Mouse (Mus musculus) A20 (cell line): ENCODE data around the gene Furin.

Experiments
- DNase-seq: peaks from one replicate; pipeline ENCODE4 v3.0.0-alpha.2; 2011; ENCODE audit warnings: low read depth, low spot score

Furin gene

GRCm38 (mm10) chr7:80372667-80373066, 32.6 kb downstream of the Furin start:
- DNase-seq: peak; percentile 43

- peak; percentile 50 for DNase-seq
Observed at GRCm38 (mm10) chr7:80372166-80372565, 33.1 kb downstream of the Furin start.

- DNase-seq: peak; percentile 86
Observed at GRCm38 (mm10) chr7:80371041-80371751, 34.0 kb downstream of the Furin start, which contains the start of gene Man2a2. Gene Man2a2, minus strand, starts transcription at chr7:80371375.

- peak; percentile 81 for DNase-seq
Observed at GRCm38 (mm10) chr7:80370649-80371040, 34.6 kb downstream of the Furin start.

- peak; percentile 53 for DNase-seq
Observed at GRCm38 (mm10) chr7:80369967-80370431, 35.2 kb downstream of the Furin start.

GRCm38 (mm10) chr7:80369461-80369860, 35.8 kb downstream of the Furin start:
- DNase-seq: no peak

GRCm38 (mm10) chr7:80368635-80369421, 36.4 kb downstream of the Furin start:
- DNase-seq: peak; percentile 64

GRCm38 (mm10) chr7:80368009-80368408, 37.2 kb downstream of the Furin start:
- DNase-seq: no peak

GRCm38 (mm10) chr7:80367232-80367631, 38.0 kb downstream of the Furin start:
- DNase-seq: no peak

GRCm38 (mm10) chr7:80365759-80366158, 39.5 kb downstream of the Furin start:
- DNase-seq: no peak

GRCm38 (mm10) chr7:80360435-80360834, 44.8 kb downstream of the Furin start:
- no peak for DNase-seq

- no peak for DNase-seq
Observed at GRCm38 (mm10) chr7:80358039-80358438, 47.2 kb downstream of the Furin start.

GRCm38 (mm10) chr7:80357156-80357555, 48.1 kb downstream of the Furin start:
- no peak for DNase-seq

- DNase-seq: no peak
Observed at GRCm38 (mm10) chr7:80356351-80356750, 48.9 kb downstream of the Furin start.

GRCm38 (mm10) chr7:80352920-80353319, 52.3 kb downstream of the Furin start:
- DNase-seq: no peak

GRCm38 (mm10) chr7:80350808-80351207, 54.4 kb downstream of the Furin start:
- no peak for DNase-seq

GRCm38 (mm10) chr7:80347670-80348586, 57.3 kb downstream of the Furin start:
- no peak for DNase-seq

- DNase-seq: no peak
Observed at GRCm38 (mm10) chr7:80346830-80347229, 58.4 kb downstream of the Furin start.

- DNase-seq: no peak
Observed at GRCm38 (mm10) chr7:80346173-80346572, 59.1 kb downstream of the Furin start.

GRCm38 (mm10) chr7:80343270-80344018, 61.8 kb downstream of the Furin start:
- no peak for DNase-seq

- peak; percentile 97 for DNase-seq
Observed at GRCm38 (mm10) chr7:80342858-80343257, 62.4 kb downstream of the Furin start, which contains the start of gene Hddc3. Gene Hddc3, plus strand, starts transcription at chr7:80343104.
